Mouse (Mus musculus) CD4-positive naive resting alpha-beta T cell, adult 57 days (primary cell): ENCODE measurements around the gene Rnase11. TPM values are rescaled to one million over a fixed set of nuclear protein-coding genes. Genes with fewer than 3 reads are reported as not detected.

Source experiments
- total RNA-seq: library from RNA; stranded (reverse); gene quantifications from one replicate; pipeline ENCODE4 v1.2.4, GENCODE M21; 2023

Rnase11 gene
- total RNA-seq: not detected

GRCm38 (mm10) chr14:51050063-51050462 is at the start of gene Rnase11:
Rnase11 (minus strand) TSS chr14:51050163.

GRCm38 (mm10) chr14:51090921-51091900 is 41.2 kb upstream of the Rnase11 start, which contains the start of the genes Rnase4 and Ang:
Rnase4 (plus strand) TSS chr14:51091077.
Ang (plus strand) TSS chr14:51091150.

GRCm38 (mm10) chr14:51074335-51074734 is 24.4 kb upstream of the Rnase11 start, which contains the start of gene Olfr750:
Olfr750 (minus strand) TSS chr14:51074435.

DNA sequence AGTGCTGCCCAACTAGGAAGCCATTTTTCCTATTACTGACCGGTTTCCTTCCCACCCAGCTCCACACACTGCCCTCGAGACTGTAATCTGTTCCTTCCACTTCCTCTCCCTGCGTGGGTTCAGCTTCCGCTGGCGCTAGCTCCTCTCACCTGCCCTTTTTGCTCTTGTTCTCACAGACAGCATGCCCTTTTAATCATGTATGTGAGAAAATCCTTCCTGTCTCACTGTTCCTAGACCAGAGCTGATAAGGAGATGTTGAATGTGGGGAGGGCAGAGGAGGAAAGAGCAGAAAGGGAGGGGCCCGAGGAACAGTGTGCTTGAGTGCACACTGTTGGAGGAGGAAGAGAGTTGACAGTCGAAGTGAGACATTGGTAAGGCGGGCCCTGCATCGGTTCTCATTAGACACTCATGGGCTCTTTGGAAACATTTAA is 7.5 kb upstream of the Rnase11 start, which contains the start of gene Rnase12:
Gene Rnase12 (minus strand): TSS at position 261 of the 431 bp plus-strand sequence.

GRCm38 (mm10) chr14:51041769-51042168 is 8.2 kb downstream of the Rnase11 start, which contains the start of gene Rnase9:
Rnase9 (minus strand) TSS chr14:51041869.

DNA sequence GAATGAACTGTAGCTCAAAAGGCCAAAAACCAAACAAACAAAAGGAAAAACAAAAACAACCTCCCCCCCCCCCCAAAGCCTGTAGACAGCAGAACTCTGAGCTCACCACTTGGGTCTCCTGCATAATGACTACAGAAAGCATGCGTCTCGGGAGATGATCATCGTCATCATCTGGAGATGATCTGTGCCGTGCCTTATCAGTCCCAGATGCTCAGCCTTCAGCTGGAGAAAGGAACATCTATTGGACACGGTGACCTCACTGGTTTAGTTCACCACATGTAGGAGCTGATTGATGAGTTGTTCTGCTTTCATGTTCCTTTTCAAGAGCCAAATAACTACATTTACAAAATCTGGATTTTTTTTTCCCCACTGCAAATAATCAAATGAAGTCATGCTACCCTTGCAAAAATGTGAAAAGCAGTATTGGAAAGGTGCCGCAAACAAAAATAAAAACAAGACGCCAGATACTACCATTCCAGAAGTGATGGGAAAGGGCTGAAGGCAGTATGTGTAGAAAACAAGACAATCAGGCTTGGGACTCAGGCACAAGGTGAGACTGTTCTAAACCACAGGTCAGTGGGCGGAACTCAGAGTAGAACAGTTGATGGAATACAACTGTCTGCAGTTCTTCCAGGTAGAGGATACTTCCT is 42.7 kb downstream of the Rnase11 start, which contains the start of gene Rnase10:
Gene Rnase10 (plus strand): TSS at position 600 of the 650 bp plus-strand sequence.

Other genes starting within 250 kb of the Rnase11 start
- not detected for gene Ccnb1ip1, start 242.4 kb downstream of the Rnase11 start, total RNA-seq
- gene Parp2, start 242.3 kb downstream of the Rnase11 start, total RNA-seq: 44.2 TPM
- gene Tep1, start 179.6 kb downstream of the Rnase11 start, total RNA-seq: 34.1 TPM
- not detected for gene Klhl33, start 152.7 kb downstream of the Rnase11 start, total RNA-seq
- 40.7 TPM for gene Osgep, start 125.3 kb downstream of the Rnase11 start, total RNA-seq
- gene Apex1, start 125.2 kb downstream of the Rnase11 start, total RNA-seq: 49.0 TPM
- gene Pip4p1, start 119.3 kb downstream of the Rnase11 start, total RNA-seq: 104 TPM
- gene Pnp, start 119.1 kb downstream of the Rnase11 start, total RNA-seq: 18.1 TPM
- 20.5 TPM for gene Gm49342, start 105.6 kb downstream of the Rnase11 start, total RNA-seq
- 1.0 TPM for gene Pnp2, start 94.2 kb downstream of the Rnase11 start, total RNA-seq
- gene Rnase10, start 42.4 kb downstream of the Rnase11 start, total RNA-seq: not detected
- not detected for gene Rnase9, start 8.3 kb downstream of the Rnase11 start, total RNA-seq
- not detected for gene Rnase12, start 7.5 kb upstream of the Rnase11 start, total RNA-seq
- not detected for gene Olfr750, start 24.3 kb upstream of the Rnase11 start, total RNA-seq
- 2.4 TPM for gene Rnase4, start 40.9 kb upstream of the Rnase11 start, total RNA-seq
- 2.6 TPM for gene Ang, start 41.0 kb upstream of the Rnase11 start, total RNA-seq
- not detected for gene Eddm3b, start 64.3 kb upstream of the Rnase11 start, total RNA-seq
- 3.4 TPM for gene Rnase6, start 73.7 kb upstream of the Rnase11 start, total RNA-seq
- gene Rnase1, start 96.6 kb upstream of the Rnase11 start, total RNA-seq: not detected
- gene Rnase2b, start 112.1 kb upstream of the Rnase11 start, total RNA-seq: not detected
- not detected for gene Ang2, start 149.0 kb upstream of the Rnase11 start, total RNA-seq
- gene Ear14, start 153.2 kb upstream of the Rnase11 start, total RNA-seq: not detected
- not detected for gene Rnase2a, start 205.9 kb upstream of the Rnase11 start, total RNA-seq